Mouse (Mus musculus) heart, embryonic 11.5 days (tissue): Measurements from ENCODE around the gene Ap5b1. TPM values are rescaled to one million over a fixed set of nuclear protein-coding genes. Genes with fewer than 3 reads are reported as not detected.

Source experiments
- ATAC-seq: fragments of 200-750 bp; cut with Nextera tagmentation; replicated peaks from 2 replicates; pipeline ENCODE4 v1.8.0; 2017; ENCODE audit warnings: moderate library complexity; ENCODE audit not compliant: insufficient number of reproducible peaks, low FRiP score, low TSS enrichment
- H3K27ac ChIP-seq: fragments of 300-500 bp; sonication (generic); 2 replicates; pipeline ENCODE4 v1.5.1; 2014; ENCODE audit warnings: mild to moderate bottlenecking, low read depth, low read length
- H3K27me3 ChIP-seq: fragments of 300-500 bp; sonication (generic); 2 replicates; pipeline ENCODE4 v1.6.1; 2014; ENCODE audit warnings: mild to moderate bottlenecking, low read length, mixed read lengths; ENCODE audit not compliant: control insufficient read depth, insufficient read depth
- H3K36me3 ChIP-seq: fragments of 300-500 bp; sonication (generic); 2 replicates; pipeline ENCODE4 v1.6.1; 2014; ENCODE audit warnings: mild to moderate bottlenecking, low read length, moderate library complexity, mixed read lengths; ENCODE audit not compliant: control insufficient read depth, insufficient read depth
- H3K4me1 ChIP-seq: fragments of 300-500 bp; sonication (generic); 2 replicates; pipeline ENCODE4 v1.6.1; 2014; ENCODE audit warnings: low read length; ENCODE audit not compliant: control insufficient read depth, insufficient read depth
- H3K4me2 ChIP-seq: fragments of 300-500 bp; sonication (generic); 2 replicates; pipeline ENCODE4 v1.6.1; 2014; ENCODE audit warnings: mild to moderate bottlenecking, moderate library complexity
- H3K4me3 ChIP-seq: fragments of 300-500 bp; sonication (generic); 2 replicates; pipeline ENCODE4 v1.5.1; 2014; ENCODE audit warnings: low read depth, low read length
- H3K9ac ChIP-seq: fragments of 300-500 bp; sonication (generic); 2 replicates; pipeline ENCODE4 v1.6.1; 2014; ENCODE audit warnings: mild to moderate bottlenecking, low read depth, low read length, moderate library complexity
- H3K9me3 ChIP-seq: fragments of 300-500 bp; sonication (generic); replicated peaks from 2 replicates; pipeline ENCODE4 v1.6.1; 2016; ENCODE audit warnings: low read length; ENCODE audit not compliant: control insufficient read depth
- WGBS: fragments of 180-500 bp; shearing (Covaris S2); extraction: QIAGEN DNeasy Blood & Tissue Kit; methylation state at CpG from one replicate; pipeline ENCODE4 v1.1.7; 2014; ENCODE audit not compliant: insufficient replicate concordance; 5-methylcytosine and 5-hydroxymethylcytosine counted together
- polyA plus RNA-seq: library from polyadenylated mRNA; unstranded; fragments of >200 nt; fragmentation: Nextera tagmentation; extraction: Ambion mirVana; gene quantifications from 2 replicates; pipeline ENCODE4 v1.2.1, GENCODE M21; 2014

Gene Ap5b1
- polyA plus RNA-seq, 1 experiment from 2014 or later, result 2.3 TPM

DNA sequence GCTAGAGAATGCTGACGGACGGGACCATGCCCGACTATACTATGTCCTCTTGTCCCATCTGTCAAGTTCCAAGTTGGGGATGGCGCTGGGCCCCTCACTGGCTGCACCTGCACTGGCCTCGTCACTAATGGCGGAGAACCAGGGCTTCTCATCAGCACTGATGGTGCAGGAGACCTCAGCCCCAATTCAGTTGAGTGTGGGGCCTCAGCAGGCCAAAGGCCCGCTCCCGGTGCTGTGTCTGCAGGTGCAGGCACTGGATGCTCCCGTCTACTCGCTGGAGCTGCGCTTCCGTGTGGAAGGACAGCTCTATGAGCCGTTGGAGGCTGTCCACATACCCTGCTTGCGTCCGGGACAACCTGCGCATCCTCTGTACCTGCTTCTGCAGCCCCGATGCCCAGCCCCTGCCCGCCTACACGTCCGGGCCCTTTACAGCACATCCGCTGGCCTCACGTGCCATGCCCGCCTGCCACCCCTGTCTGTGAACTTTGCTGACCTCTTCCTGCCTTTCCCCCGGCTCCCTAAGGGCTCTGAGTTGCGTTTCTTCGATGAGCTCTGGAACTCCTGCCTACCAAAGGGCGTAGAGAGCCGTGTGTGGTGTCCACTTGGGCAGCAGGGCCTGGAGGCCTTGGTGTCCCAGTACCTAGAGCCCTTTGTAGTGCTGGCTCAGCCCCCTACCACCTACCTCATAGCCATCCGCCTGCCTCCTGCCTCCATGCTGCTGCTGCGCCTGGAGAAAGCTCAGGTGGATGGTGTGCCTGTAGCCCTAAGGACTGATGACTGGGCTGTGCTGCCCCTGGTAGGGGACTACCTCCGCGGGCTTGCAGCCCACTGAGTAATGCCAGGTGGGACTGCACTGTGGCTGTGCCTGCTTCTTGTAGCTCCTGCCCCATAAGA is 2.8 kb downstream of the Ap5b1 start:
- H3K4me2 ChIP-seq, result no peak overlapping the region
- H3K4me1 ChIP-seq, result peaks cover 5% of the 10 kb centered on the region; the same call in 1 of the 2 replicates
- no peak overlapping the region for H3K4me3 ChIP-seq
- peaks cover 2% of the 10 kb centered on the region; the same call in 1 of the 2 replicates for H3K36me3 ChIP-seq
- no peak overlapping the region for H3K27ac ChIP-seq
- H3K9ac ChIP-seq, result no peak overlapping the region
- WGBS, result 82% methylated on average over 32 of the region's 32 CpGs
- H3K9me3 ChIP-seq, result no peaks in the 10 kb centered on the region
- peaks cover 17% of the 10 kb centered on the region for H3K27me3 ChIP-seq
- no peak for ATAC-seq

DNA sequence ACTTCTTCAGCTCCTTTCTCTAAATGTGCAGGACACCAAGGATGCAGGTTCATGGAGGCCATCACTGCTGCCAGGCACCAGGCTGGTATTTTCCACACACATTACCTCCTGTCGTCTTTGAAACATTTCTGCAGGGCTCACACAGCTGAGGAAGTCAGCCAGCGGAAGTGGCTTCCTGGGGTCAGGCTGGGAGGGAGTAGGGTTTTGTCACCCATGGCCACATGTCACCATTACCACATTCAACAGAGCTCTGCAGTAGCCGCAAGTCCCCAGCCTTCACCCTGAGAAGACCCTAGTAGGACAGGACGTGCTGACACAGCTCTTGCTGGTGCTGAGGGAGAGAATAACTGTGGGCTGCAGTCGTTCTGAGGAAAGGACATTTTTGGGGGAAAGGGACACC is 4.0 kb downstream of the Ap5b1 start:
- Histone ChIP-seq H3K4me2 (no peak overlapping the region), H3K36me3 (peaks cover 2% of the 10 kb centered on the region; the same call in 1 of the 2 replicates), H3K9ac (no peak overlapping the region), H3K9me3 (no peaks in the 10 kb centered on the region), H3K27ac (no peak overlapping the region), H3K27me3 (peaks cover 8% of the 10 kb centered on the region), H3K4me1 (peaks cover 5% of the 10 kb centered on the region; the same call in 1 of the 2 replicates), H3K4me3 (no peak overlapping the region)
- 71% methylated on average over 5 of the region's 5 CpGs for WGBS
- no peak for ATAC-seq

GRCm38 (mm10) chr19:5572331-5573125 is 4.7 kb downstream of the Ap5b1 start:
- no peak overlapping the region for H3K4me2 ChIP-seq
- peaks cover 5% of the 10 kb centered on the region; the same call in 1 of the 2 replicates for H3K4me1 ChIP-seq
- no peak overlapping the region for H3K27ac ChIP-seq
- H3K36me3 ChIP-seq, result peaks cover 2% of the 10 kb centered on the region; the same call in 1 of the 2 replicates
- H3K9me3 ChIP-seq, result no peaks in the 10 kb centered on the region
- H3K9ac ChIP-seq, result no peak overlapping the region
- no peak overlapping the region for H3K4me3 ChIP-seq
- no peak for ATAC-seq
- WGBS, result 81% methylated on average over 19 of the region's 19 CpGs
- H3K27me3 ChIP-seq, result peaks cover 8% of the 10 kb centered on the region; the same call in 1 of the 2 replicates

GRCm38 (mm10) chr19:5575336-5575735 is 7.5 kb downstream of the Ap5b1 start:
- H3K9me3 ChIP-seq, result no peaks in the 10 kb centered on the region
- no peak for ATAC-seq
- 93% methylated on average over 1 of the region's 1 CpGs for WGBS
- H3K36me3 ChIP-seq, result no peaks in the 10 kb centered on the region
- H3K27ac ChIP-seq, result no peak overlapping the region
- peaks cover 3% of the 10 kb centered on the region; the same call in 1 of the 2 replicates for H3K27me3 ChIP-seq
- H3K9ac ChIP-seq, result no peak overlapping the region
- H3K4me2 ChIP-seq, result no peak overlapping the region
- no peak overlapping the region for H3K4me3 ChIP-seq
- H3K4me1 ChIP-seq, result no peaks in the 10 kb centered on the region

DNA sequence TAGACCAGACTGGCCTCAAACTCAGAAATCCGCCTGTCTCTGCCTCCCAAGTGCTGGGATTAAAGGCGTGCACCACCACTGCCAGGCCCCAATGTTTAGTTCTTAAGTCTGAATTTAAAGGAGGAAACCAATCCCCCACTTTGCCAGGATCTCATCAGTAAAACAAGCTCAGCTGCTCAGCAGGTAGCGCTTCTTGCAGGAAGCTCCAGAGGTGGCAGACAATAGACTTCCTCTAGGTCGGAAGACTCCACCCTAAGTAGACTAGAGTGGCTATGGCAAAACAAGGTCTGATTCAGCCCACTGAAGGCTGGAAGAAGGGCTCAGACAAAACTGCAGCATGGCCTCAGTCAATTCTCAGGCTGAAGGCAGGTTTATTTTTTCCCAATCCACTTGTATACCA is 12.1 kb downstream of the Ap5b1 start:
- Histone ChIP-seq H3K4me1 (no peaks in the 10 kb centered on the region), H3K9ac (no peak overlapping the region), H3K4me2 (no peak overlapping the region), H3K4me3 (no peak overlapping the region), H3K27me3 (no peaks in the 10 kb centered on the region), H3K27ac (no peak overlapping the region), H3K36me3 (no peaks in the 10 kb centered on the region), H3K9me3 (no peaks in the 10 kb centered on the region)
- 72% methylated on average over 4 of the region's 4 CpGs for WGBS
- no peak for ATAC-seq

DNA sequence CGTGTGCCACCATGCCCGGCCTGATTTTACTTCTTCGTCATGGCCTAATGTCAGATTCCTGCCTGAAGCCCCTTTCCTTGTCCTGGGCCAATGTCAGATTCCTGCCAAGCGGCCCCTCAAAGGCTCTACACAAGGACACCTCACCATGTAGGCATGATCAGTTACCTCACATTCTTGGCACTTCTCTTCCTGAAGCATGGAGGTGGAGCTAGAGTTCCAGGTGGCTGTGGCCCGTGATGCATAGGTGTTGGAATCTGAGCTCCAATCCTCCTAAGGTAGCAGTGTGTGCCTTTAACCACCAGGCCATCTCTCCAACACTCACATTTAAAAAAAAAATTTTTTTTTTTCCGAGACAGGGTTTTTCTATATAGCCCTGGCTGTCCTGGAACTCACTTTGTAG is 13.0 kb downstream of the Ap5b1 start:
- 75% methylated on average over 6 of the region's 6 CpGs for WGBS

DNA sequence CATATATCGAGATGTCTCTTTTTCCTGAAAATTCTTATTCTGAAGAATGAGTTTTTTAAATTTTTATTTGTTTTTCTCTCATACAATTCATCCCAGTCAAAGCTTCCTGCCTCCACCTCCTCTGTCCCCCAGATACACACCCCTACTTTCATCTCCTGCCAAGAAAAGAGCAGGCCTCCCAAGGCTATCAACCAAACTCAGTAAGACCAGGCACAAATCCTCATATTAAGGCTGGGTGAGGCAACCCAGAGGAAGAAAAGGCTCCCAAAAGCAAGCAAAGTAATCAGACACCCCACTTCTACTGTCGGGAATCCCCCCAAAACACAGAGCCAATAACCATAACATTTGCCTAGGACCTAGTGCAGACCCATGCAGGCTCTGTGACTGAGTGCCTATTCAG is 14.2 kb downstream of the Ap5b1 start:
- no peaks in the 10 kb centered on the region for H3K9me3 ChIP-seq
- ATAC-seq, result no peak

More for the DNA sequence above, 13.0 kb downstream of the Ap5b1 start:
- no peak overlapping the region for H3K4me2 ChIP-seq
- no peak overlapping the region for H3K27ac ChIP-seq
- H3K4me1 ChIP-seq, result no peaks in the 10 kb centered on the region
- no peak overlapping the region for H3K4me3 ChIP-seq
- H3K27me3 ChIP-seq, result no peaks in the 10 kb centered on the region
- no peaks in the 10 kb centered on the region for H3K36me3 ChIP-seq
- no peak for ATAC-seq
- H3K9me3 ChIP-seq, result no peaks in the 10 kb centered on the region
- H3K9ac ChIP-seq, result no peak overlapping the region

DNA sequence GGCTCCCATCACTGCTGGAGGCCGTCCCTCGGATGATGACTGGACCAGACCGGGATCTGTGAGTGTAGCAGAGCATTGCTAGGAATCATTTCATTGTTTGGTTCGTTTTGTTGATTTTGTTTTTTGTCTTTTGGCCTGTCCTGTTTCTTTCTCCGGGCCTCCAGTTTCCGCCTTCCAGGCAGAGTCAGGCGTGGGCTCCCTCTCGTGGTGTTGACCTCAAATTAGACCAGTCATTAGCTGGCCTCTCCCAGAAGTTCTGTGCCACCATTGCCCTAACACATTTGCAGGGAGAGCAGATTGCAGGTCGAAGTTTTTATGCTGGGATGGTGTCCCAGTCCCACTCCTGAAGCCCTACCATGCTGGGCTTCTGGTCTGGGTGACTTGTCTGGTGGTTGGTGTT is 21.3 kb downstream of the Ap5b1 start:
- H3K9me3 ChIP-seq, result no peaks in the 10 kb centered on the region
- no peak overlapping the region for H3K4me2 ChIP-seq
- no peaks in the 10 kb centered on the region for H3K27me3 ChIP-seq
- no peak for ATAC-seq
- H3K4me1 ChIP-seq, result no peaks in the 10 kb centered on the region
- H3K4me3 ChIP-seq, result no peak overlapping the region
- H3K36me3 ChIP-seq, result no peaks in the 10 kb centered on the region
- 67% methylated on average over 9 of the region's 9 CpGs for WGBS
- H3K9ac ChIP-seq, result no peak overlapping the region
- H3K27ac ChIP-seq, result no peak overlapping the region

More for the DNA sequence above, 14.2 kb downstream of the Ap5b1 start:
- H3K4me2 ChIP-seq, result no peak overlapping the region
- no peak overlapping the region for H3K27ac ChIP-seq
- no peaks in the 10 kb centered on the region for H3K36me3 ChIP-seq
- no peaks in the 10 kb centered on the region for H3K27me3 ChIP-seq
- WGBS, result 78% methylated on average over 2 of the region's 2 CpGs
- H3K9ac ChIP-seq, result no peak overlapping the region
- H3K4me1 ChIP-seq, result no peaks in the 10 kb centered on the region
- H3K4me3 ChIP-seq, result no peak overlapping the region
